Mouse (Mus musculus) forebrain, embryonic 13.5 days (tissue): ENCODE measurements at regions not wholly inside any gene's neighbourhood (a gene's known extent, or its start where the extent isn't known, plus 50 kb on each side); places are given as distances from the start of the nearest gene placed in this dataset.

ENCODE experiments used
- ATAC-seq: fragments of 200-750 bp; cut with Nextera tagmentation; 2 replicates; pipeline ENCODE4 v1.8.0; 2017
- H3K27ac ChIP-seq: fragments of 300-500 bp; sonication (generic); 2 replicates; pipeline ENCODE4 v1.5.1; 2015; ENCODE audit warnings: inconsistent platforms, mild to moderate bottlenecking, moderate library complexity
- H3K27me3 ChIP-seq: fragments of 300-500 bp; sonication (generic); 2 replicates; pipeline ENCODE4 v1.6.1; 2015; ENCODE audit warnings: mild to moderate bottlenecking, inconsistent platforms
- H3K36me3 ChIP-seq: fragments of 300-500 bp; sonication (generic); 2 replicates; pipeline ENCODE4 v1.6.1; 2015; ENCODE audit warnings: mild to moderate bottlenecking, inconsistent platforms; ENCODE audit not compliant: poor library complexity, severe bottlenecking
- H3K4me1 ChIP-seq: fragments of 300-500 bp; sonication (generic); 2 replicates; pipeline ENCODE4 v1.6.1; 2015; ENCODE audit warnings: inconsistent platforms
- H3K4me2 ChIP-seq: fragments of 300-500 bp; sonication (generic); 2 replicates; pipeline ENCODE4 v1.6.1; 2015; ENCODE audit warnings: inconsistent platforms, mild to moderate bottlenecking, moderate library complexity
- H3K4me3 ChIP-seq: fragments of 300-500 bp; sonication (generic); 2 replicates; pipeline ENCODE4 v1.5.1; 2015; ENCODE audit warnings: mild to moderate bottlenecking, inconsistent platforms
- H3K9ac ChIP-seq: fragments of 300-500 bp; sonication (generic); 2 replicates; pipeline ENCODE4 v1.6.1; 2015; ENCODE audit warnings: mild to moderate bottlenecking, inconsistent platforms
- H3K9me3 ChIP-seq: fragments of 300-500 bp; sonication (generic); replicated peaks from 2 replicates; pipeline ENCODE4 v1.6.1; 2016; ENCODE audit warnings: inconsistent platforms
- WGBS: fragments of 180-500 bp; shearing (Covaris S2); methylation state at CpG from one replicate; pipeline ENCODE4 v1.1.7; 2015; 5-methylcytosine and 5-hydroxymethylcytosine counted together

GRCm38 (mm10) chr3:129065457-129066364, 134.0 kb upstream of the Pitx2 start:
- WGBS = 7% methylated on average over 19 of the region's 19 CpGs
- H3K4me1 ChIP-seq = peaks cover 21% of the 10 kb centered on the region
- H3K9ac ChIP-seq = no peak overlapping the region
- no peaks in the 10 kb centered on the region for H3K36me3 ChIP-seq
- H3K27me3 ChIP-seq = no peaks in the 10 kb centered on the region
- ATAC-seq = peak; percentile 75
- H3K4me3 ChIP-seq = peak overlapping the region; percentile 23
- peak overlapping the region; percentile 54 for H3K4me2 ChIP-seq
- H3K27ac ChIP-seq = peak overlapping the region; percentile 31; the same call in 1 of the 2 replicates
- no peaks in the 10 kb centered on the region for H3K9me3 ChIP-seq

GRCm38 (mm10) chr3:129069676-129070075, 130.0 kb upstream of the Pitx2 start:
- Histone ChIP-seq H3K4me2 (no peak overlapping the region), H3K27ac (no peak overlapping the region), H3K36me3 (no peaks in the 10 kb centered on the region), H3K4me3 (no peak overlapping the region), H3K9ac (no peak overlapping the region), H3K27me3 (no peaks in the 10 kb centered on the region), H3K4me1 (peaks cover 31% of the 10 kb centered on the region), H3K9me3 (no peaks in the 10 kb centered on the region)
- ATAC-seq = no peak
- WGBS = 76% methylated on average over 8 of the region's 8 CpGs

- H3K4me2 ChIP-seq = peak overlapping the region; percentile 27
- no peak overlapping the region for H3K9ac ChIP-seq
- peak; percentile 36 for ATAC-seq
- no peaks in the 10 kb centered on the region for H3K27me3 ChIP-seq
- WGBS = 2% methylated on average over 3 of the region's 3 CpGs
- no peaks in the 10 kb centered on the region for H3K9me3 ChIP-seq
- no peaks in the 10 kb centered on the region for H3K36me3 ChIP-seq
- peaks cover 28% of the 10 kb centered on the region for H3K4me1 ChIP-seq
- no peak overlapping the region for H3K4me3 ChIP-seq
- no peak overlapping the region for H3K27ac ChIP-seq
Observed at GRCm38 (mm10) chr3:129070521-129070933, 129.2 kb upstream of the Pitx2 start.

- Histone ChIP-seq H3K9me3 (no peaks in the 10 kb centered on the region), H3K4me3 (no peak overlapping the region), H3K27me3 (no peaks in the 10 kb centered on the region), H3K27ac (no peak overlapping the region), H3K36me3 (no peaks in the 10 kb centered on the region), H3K4me1 (peaks cover 24% of the 10 kb centered on the region), H3K4me2 (peak overlapping the region; percentile 27), H3K9ac (no peak overlapping the region)
- ATAC-seq = peak; percentile 61
- 19% methylated on average over 7 of the region's 7 CpGs for WGBS
Observed at GRCm38 (mm10) chr3:129071002-129071401, 128.7 kb upstream of the Pitx2 start.

- H3K36me3 ChIP-seq = no peaks in the 10 kb centered on the region
- WGBS = 33% methylated on average over 1 of the region's 1 CpGs
Observed at GRCm38 (mm10) chr3:129076396-129076795, 123.3 kb upstream of the Pitx2 start.

GRCm38 (mm10) chr3:129103786-129104440, 95.8 kb upstream of the Pitx2 start:
- peak; percentile 24; the same call in 1 of the 2 replicates for ATAC-seq
- H3K27me3 ChIP-seq = no peaks in the 10 kb centered on the region
- WGBS = 72% methylated on average over 12 of the region's 12 CpGs
- H3K9me3 ChIP-seq = no peaks in the 10 kb centered on the region
- no peaks in the 10 kb centered on the region for H3K36me3 ChIP-seq
- no peaks in the 10 kb centered on the region for H3K4me1 ChIP-seq
- H3K9ac ChIP-seq = no peak overlapping the region
- H3K4me2 ChIP-seq = no peak overlapping the region
- H3K27ac ChIP-seq = no peak overlapping the region
- no peak overlapping the region for H3K4me3 ChIP-seq

More at GRCm38 (mm10) chr3:129076396-129076795, 123.3 kb upstream of the Pitx2 start:
- no peak overlapping the region for H3K4me2 ChIP-seq
- H3K9ac ChIP-seq = no peak overlapping the region
- ATAC-seq = no peak
- H3K9me3 ChIP-seq = no peaks in the 10 kb centered on the region
- H3K4me3 ChIP-seq = no peak overlapping the region
- no peaks in the 10 kb centered on the region for H3K27me3 ChIP-seq
- H3K27ac ChIP-seq = no peak overlapping the region
- H3K4me1 ChIP-seq = peaks cover 5% of the 10 kb centered on the region; the same call in 1 of the 2 replicates

GRCm38 (mm10) chr3:129104811-129105210, 94.9 kb upstream of the Pitx2 start:
- Histone ChIP-seq H3K27ac (no peak overlapping the region), H3K27me3 (no peaks in the 10 kb centered on the region), H3K9ac (no peak overlapping the region), H3K4me3 (no peak overlapping the region), H3K4me1 (no peaks in the 10 kb centered on the region), H3K4me2 (no peak overlapping the region), H3K36me3 (no peaks in the 10 kb centered on the region), H3K9me3 (no peaks in the 10 kb centered on the region)
- ATAC-seq = no peak
- 57% methylated on average over 9 of the region's 9 CpGs for WGBS

GRCm38 (mm10) chr3:129106174-129106573, 93.5 kb upstream of the Pitx2 start:
- Histone ChIP-seq H3K36me3 (no peaks in the 10 kb centered on the region), H3K9me3 (no peaks in the 10 kb centered on the region), H3K4me2 (no peak overlapping the region), H3K27ac (no peak overlapping the region), H3K4me1 (no peaks in the 10 kb centered on the region), H3K4me3 (no peak overlapping the region), H3K9ac (no peak overlapping the region), H3K27me3 (no peaks in the 10 kb centered on the region)
- ATAC-seq = no peak
- WGBS = 83% methylated on average over 2 of the region's 2 CpGs

GRCm38 (mm10) chr3:129130521-129130920, 69.2 kb upstream of the Pitx2 start:
- Histone ChIP-seq H3K9me3 (no peaks in the 10 kb centered on the region), H3K4me1 (peaks cover 12% of the 10 kb centered on the region; the same call in 1 of the 2 replicates), H3K4me2 (no peak overlapping the region), H3K36me3 (no peaks in the 10 kb centered on the region), H3K4me3 (no peak overlapping the region), H3K27ac (no peak overlapping the region), H3K27me3 (no peaks in the 10 kb centered on the region), H3K9ac (no peak overlapping the region)
- ATAC-seq = no peak
- WGBS = 78% methylated on average over 2 of the region's 2 CpGs

GRCm38 (mm10) chr3:129131140-129131539, 68.5 kb upstream of the Pitx2 start:
- Histone ChIP-seq H3K27ac (no peak overlapping the region), H3K4me3 (no peak overlapping the region), H3K9me3 (no peaks in the 10 kb centered on the region), H3K4me2 (no peak overlapping the region), H3K9ac (no peak overlapping the region), H3K27me3 (no peaks in the 10 kb centered on the region), H3K36me3 (no peaks in the 10 kb centered on the region), H3K4me1 (peaks cover 12% of the 10 kb centered on the region; the same call in 1 of the 2 replicates)
- 14% methylated on average over 8 of the region's 8 CpGs for WGBS
- ATAC-seq = no peak

GRCm38 (mm10) chr3:129131877-129132433, 67.7 kb upstream of the Pitx2 start:
- no peaks in the 10 kb centered on the region for H3K27me3 ChIP-seq
- H3K4me2 ChIP-seq = no peak overlapping the region
- 0 out of 2 replicates have a peak, but pooled peaks have one; percentile 62 for ATAC-seq
- H3K27ac ChIP-seq = no peak overlapping the region
- WGBS = 34% methylated on average over 6 of the region's 6 CpGs
- H3K4me1 ChIP-seq = peaks cover 12% of the 10 kb centered on the region; the same call in 1 of the 2 replicates
- no peaks in the 10 kb centered on the region for H3K36me3 ChIP-seq
- no peak overlapping the region for H3K9ac ChIP-seq
- H3K9me3 ChIP-seq = no peaks in the 10 kb centered on the region
- no peak overlapping the region for H3K4me3 ChIP-seq
